Mouse (Mus musculus): ENCODE data around the gene Sync. TPM values are rescaled to one million over a fixed set of nuclear protein-coding genes. Genes with fewer than 3 reads are reported as not detected.

The Sync gene
- polyA plus RNA-seq, 1 experiment from 2014 or later: 1.4 TPM

GRCm38 (mm10) chr4:129292831-129293230 lies 5.4 kb downstream of the Sync start:
- ATAC-seq (ENCODE audit: low FRiP score): no peak
- Histone ChIP-seq H3K9ac (0 out of 2 replicates have a peak overlapping the region, but pooled peaks have one; percentile 19), H3K9me3 (no peaks in the 10 kb centered on the region), H3K4me2 (no peak overlapping the region), H3K36me3 (no peaks in the 10 kb centered on the region), H3K4me3 (no peak overlapping the region), H3K27ac (no peak overlapping the region), H3K27me3 (peaks cover 10% of the 10 kb centered on the region; the same call in 1 of the 2 replicates), H3K4me1 (replicated peaks) (peaks cover under 1% of the 10 kb centered on the region)
- 61% methylated on average over 7 of the region's 7 CpGs for WGBS

DNA sequence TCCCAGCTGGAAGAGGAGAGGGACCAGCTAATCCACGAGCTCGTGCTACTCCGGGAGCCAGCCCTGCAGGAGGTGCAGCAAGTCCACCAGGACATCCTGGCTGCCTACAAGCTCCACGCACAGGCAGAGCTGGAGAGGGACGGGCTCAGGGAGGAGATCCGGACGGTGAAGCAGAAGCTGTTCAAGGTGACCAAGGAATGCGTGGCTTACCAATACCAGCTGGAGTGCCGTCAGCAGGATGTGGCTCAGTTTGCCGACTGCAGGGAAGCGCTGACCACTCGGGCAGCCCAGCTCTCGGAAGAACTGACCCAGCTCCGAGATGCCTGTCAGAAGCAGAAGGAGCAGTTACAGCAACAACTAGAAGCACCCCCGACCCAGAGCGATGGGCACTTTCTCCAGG lies 6.3 kb downstream of the Sync start:
- 0 out of 2 replicates have a peak, but pooled peaks cover 6% of the 10 kb centered on the region for H3K27me3 ChIP-seq
- no peaks in the 10 kb centered on the region for H3K36me3 ChIP-seq
- 38% methylated on average over 16 of the region's 16 CpGs for WGBS
- no peak for ATAC-seq (ENCODE audit: low FRiP score)
- H3K9ac ChIP-seq: no peak overlapping the region
- no peak overlapping the region for H3K4me3 ChIP-seq
- H3K4me2 ChIP-seq: no peak overlapping the region
- no peak overlapping the region for H3K27ac ChIP-seq
- H3K4me1 ChIP-seq (replicated peaks): no peaks in the 10 kb centered on the region
- H3K9me3 ChIP-seq: no peaks in the 10 kb centered on the region

DNA sequence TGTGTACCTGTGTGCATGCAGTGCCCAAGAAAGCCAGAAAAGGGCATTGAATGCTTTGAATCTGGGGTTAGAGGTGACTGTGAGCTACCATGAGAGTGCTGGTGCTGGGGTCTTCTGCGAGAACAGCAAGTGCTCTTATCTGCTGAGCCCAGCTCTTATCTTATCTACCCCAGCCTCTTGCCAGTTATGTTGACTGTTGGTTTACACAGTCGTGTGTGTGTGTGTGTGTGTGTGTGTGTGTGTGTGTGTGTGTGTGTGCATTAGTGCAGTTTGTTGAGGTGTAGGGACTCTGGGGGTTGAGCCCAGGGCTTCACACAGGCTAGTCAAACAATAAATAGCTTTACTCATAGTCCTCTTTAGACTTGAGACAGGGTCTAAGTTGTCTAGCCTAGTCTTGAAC lies 7.8 kb downstream of the Sync start:
- H3K27me3 ChIP-seq: 0 out of 2 replicates have a peak, but pooled peaks cover 6% of the 10 kb centered on the region
- H3K9me3 ChIP-seq: no peaks in the 10 kb centered on the region
- H3K4me1 ChIP-seq (replicated peaks): no peaks in the 10 kb centered on the region
- H3K4me2 ChIP-seq: no peak overlapping the region
- H3K36me3 ChIP-seq: no peaks in the 10 kb centered on the region
- H3K27ac ChIP-seq: no peak overlapping the region
- ATAC-seq (ENCODE audit: low FRiP score): no peak
- WGBS: 78% methylated on average over 2 of the region's 2 CpGs
- H3K9ac ChIP-seq: no peak overlapping the region
- no peak overlapping the region for H3K4me3 ChIP-seq

- H3K4me2 ChIP-seq: no peak overlapping the region
- no peak for ATAC-seq (ENCODE audit: low FRiP score)
- H3K9me3 ChIP-seq: no peaks in the 10 kb centered on the region
- H3K27me3 ChIP-seq: 0 out of 2 replicates have a peak, but pooled peaks cover 6% of the 10 kb centered on the region
- 83% methylated on average over 7 of the region's 7 CpGs for WGBS
- no peaks in the 10 kb centered on the region for H3K4me1 ChIP-seq (replicated peaks)
- no peak overlapping the region for H3K9ac ChIP-seq
- H3K36me3 ChIP-seq: no peaks in the 10 kb centered on the region
- no peak overlapping the region for H3K4me3 ChIP-seq
- H3K27ac ChIP-seq: no peak overlapping the region
These were observed 8.6 kb downstream of the Sync start for GRCm38 (mm10) chr4:129296066-129296465.

DNA sequence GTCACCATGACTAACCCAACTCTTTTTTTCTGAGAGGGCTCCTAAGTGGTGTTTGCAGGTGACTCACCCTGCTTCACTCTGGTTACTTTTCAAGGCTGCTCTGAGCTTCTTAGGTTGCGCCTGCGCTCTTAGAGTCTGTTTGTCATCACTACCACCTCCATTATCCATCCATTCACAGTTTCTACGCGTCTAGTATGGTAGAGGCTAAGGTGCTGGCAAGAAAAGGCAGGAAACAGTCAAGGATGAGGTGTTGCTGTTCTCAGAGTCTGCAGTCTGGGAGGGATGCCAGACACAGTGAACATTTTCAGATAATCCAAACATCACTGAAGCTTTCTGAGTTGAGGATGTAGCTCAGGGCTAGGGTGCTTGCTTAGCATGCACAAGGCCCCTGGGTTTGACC lies 10.3 kb downstream of the Sync start:
- Histone ChIP-seq H3K27me3 (0 out of 2 replicates have a peak, but pooled peaks cover 6% of the 10 kb centered on the region), H3K4me3 (no peak overlapping the region), H3K27ac (no peak overlapping the region), H3K4me2 (no peak overlapping the region), H3K9ac (no peak overlapping the region), H3K36me3 (no peaks in the 10 kb centered on the region), H3K9me3 (no peaks in the 10 kb centered on the region), H3K4me1 (replicated peaks) (no peaks in the 10 kb centered on the region)
- 95% methylated on average over 4 of the region's 4 CpGs for WGBS
- ATAC-seq (ENCODE audit: low FRiP score): no peak

DNA sequence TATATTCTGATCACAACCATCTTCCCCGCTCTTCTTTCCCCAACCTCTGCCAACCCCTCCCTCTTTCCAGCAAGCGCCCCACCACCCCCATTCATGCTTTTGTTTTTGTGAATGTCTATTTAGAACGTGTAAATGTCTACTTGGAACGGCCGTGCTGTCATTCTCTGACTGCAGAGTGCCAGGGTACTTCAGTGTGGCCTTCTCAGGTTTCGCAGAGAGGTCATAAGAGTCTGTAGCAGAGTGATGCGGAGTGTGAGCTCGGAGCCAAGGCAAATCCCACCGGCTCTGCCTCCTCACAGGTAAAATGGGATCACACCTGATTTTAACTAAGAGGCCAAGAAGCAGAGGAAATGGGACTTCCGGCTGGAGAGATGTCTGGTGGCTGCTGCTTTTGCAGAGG lies 11.7 kb downstream of the Sync start:
- Histone ChIP-seq H3K4me2 (no peak overlapping the region), H3K9ac (no peak overlapping the region), H3K4me1 (replicated peaks) (no peaks in the 10 kb centered on the region), H3K9me3 (no peaks in the 10 kb centered on the region), H3K27me3 (0 out of 2 replicates have a peak, but pooled peaks cover 5% of the 10 kb centered on the region), H3K27ac (no peak overlapping the region), H3K4me3 (no peak overlapping the region), H3K36me3 (no peaks in the 10 kb centered on the region)
- WGBS: 58% methylated on average over 10 of the region's 10 CpGs
- ATAC-seq (ENCODE audit: low FRiP score): no peak

- H3K4me1 ChIP-seq (replicated peaks): no peaks in the 10 kb centered on the region
- no peaks in the 10 kb centered on the region for H3K9me3 ChIP-seq
- no peak overlapping the region for H3K27ac ChIP-seq
- H3K36me3 ChIP-seq: peaks cover 31% of the 10 kb centered on the region
- 67% methylated on average over 5 of the region's 5 CpGs for WGBS
- H3K4me3 ChIP-seq: no peak overlapping the region
- H3K4me2 ChIP-seq: no peak overlapping the region
- H3K9ac ChIP-seq: no peak overlapping the region
- H3K27me3 ChIP-seq: 0 out of 2 replicates have a peak, but pooled peaks cover 2% of the 10 kb centered on the region
- ATAC-seq (ENCODE audit: low FRiP score): no peak
These were observed 16.0 kb downstream of the Sync start for GRCm38 (mm10) chr4:129303401-129303800.

GRCm38 (mm10) chr4:129303816-129304215 lies 16.4 kb downstream of the Sync start:
- Histone ChIP-seq H3K9ac (no peak overlapping the region), H3K4me3 (no peak overlapping the region), H3K27me3 (no peaks in the 10 kb centered on the region), H3K36me3 (peaks cover 35% of the 10 kb centered on the region), H3K4me1 (replicated peaks) (no peaks in the 10 kb centered on the region), H3K4me2 (no peak overlapping the region), H3K27ac (no peak overlapping the region), H3K9me3 (no peaks in the 10 kb centered on the region)
- WGBS: 95% methylated on average over 9 of the region's 9 CpGs
- ATAC-seq (ENCODE audit: low FRiP score): no peak

DNA sequence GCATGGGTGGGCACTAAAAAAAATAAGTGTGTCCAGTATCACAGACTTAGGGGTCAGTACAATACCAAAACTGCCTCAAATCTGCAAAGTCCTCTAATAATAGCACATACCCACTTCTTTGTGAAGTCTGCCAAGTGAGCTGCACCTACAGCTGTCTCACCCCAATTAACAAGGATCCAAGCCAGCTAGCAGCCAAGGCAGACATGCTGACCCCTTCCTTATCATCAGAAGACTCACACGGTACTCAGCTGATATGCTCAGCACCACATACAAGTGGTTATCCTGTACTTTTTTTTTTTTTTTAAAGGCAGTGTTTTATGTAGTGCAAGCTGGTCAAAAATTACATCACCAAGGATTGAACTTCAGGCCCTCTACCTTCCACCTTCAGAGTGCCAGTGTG lies 16.9 kb downstream of the Sync start:
- H3K4me1 ChIP-seq (replicated peaks): no peaks in the 10 kb centered on the region
- H3K4me2 ChIP-seq: no peak overlapping the region

DNA sequence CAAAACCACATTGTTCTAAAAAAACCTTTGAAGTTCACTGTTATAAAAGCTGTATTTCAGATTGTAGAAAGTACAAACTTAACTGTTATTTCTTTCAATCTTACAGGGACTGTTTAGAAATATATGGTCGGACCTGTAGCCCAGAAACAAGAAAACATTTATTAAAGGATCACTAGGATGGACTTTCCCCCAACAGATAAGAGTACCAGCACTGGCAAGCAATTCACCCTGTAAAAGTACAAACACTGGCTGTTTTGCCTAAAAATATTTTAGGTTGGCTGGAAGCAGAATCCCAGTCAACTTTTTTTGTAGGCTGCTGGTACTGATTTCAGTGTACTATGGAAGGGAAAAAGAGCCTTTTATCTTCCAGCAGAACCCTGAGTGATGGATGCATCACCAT lies 20.5 kb downstream of the Sync start:
- peaks cover 68% of the 10 kb centered on the region for H3K36me3 ChIP-seq
- no peak overlapping the region for H3K4me3 ChIP-seq
- no peaks in the 10 kb centered on the region for H3K27me3 ChIP-seq
- no peaks in the 10 kb centered on the region for H3K4me1 ChIP-seq (replicated peaks)
- H3K27ac ChIP-seq: no peak overlapping the region
- H3K9me3 ChIP-seq: no peaks in the 10 kb centered on the region
- 100% methylated on average over 1 of the region's 1 CpGs for WGBS
- no peak overlapping the region for H3K9ac ChIP-seq
- no peak for ATAC-seq (ENCODE audit: low FRiP score)
- H3K4me2 ChIP-seq: no peak overlapping the region

More for the DNA sequence above, 16.9 kb downstream of the Sync start:
- Histone ChIP-seq H3K9me3 (no peaks in the 10 kb centered on the region), H3K4me3 (no peak overlapping the region), H3K27me3 (no peaks in the 10 kb centered on the region), H3K36me3 (peaks cover 40% of the 10 kb centered on the region), H3K9ac (no peak overlapping the region), H3K27ac (no peak overlapping the region)
- 83% methylated on average over 1 of the region's 1 CpGs for WGBS
- ATAC-seq (ENCODE audit: low FRiP score): no peak

DNA sequence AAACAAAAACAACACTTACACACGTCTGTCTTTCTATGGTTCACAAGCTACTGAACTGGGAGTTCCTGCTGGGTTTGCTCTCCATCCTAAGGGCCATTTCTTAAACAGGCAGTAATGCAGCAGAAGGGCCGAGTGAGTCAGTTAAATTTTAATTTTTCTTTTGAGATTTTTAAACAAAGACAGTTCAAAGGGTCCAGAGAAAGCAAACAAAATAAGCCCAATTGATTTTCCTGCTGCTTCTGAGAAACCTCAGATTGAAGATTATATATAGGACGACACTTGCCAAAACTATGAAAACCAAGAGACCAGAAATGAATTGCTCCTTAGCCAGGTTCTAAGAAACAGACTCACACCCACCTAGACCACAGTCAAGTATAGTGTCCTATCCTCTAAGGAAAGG lies 26.5 kb downstream of the Sync start:
- no peak overlapping the region for H3K4me2 ChIP-seq
- H3K36me3 ChIP-seq: peaks cover 86% of the 10 kb centered on the region
- no peaks in the 10 kb centered on the region for H3K27me3 ChIP-seq
- 81% methylated on average over 3 of the region's 3 CpGs for WGBS
- H3K27ac ChIP-seq: no peak overlapping the region
- H3K9me3 ChIP-seq: no peaks in the 10 kb centered on the region
- no peaks in the 10 kb centered on the region for H3K4me1 ChIP-seq (replicated peaks)
- H3K4me3 ChIP-seq: no peak overlapping the region
- H3K9ac ChIP-seq: no peak overlapping the region
- no peak for ATAC-seq (ENCODE audit: low FRiP score)

DNA sequence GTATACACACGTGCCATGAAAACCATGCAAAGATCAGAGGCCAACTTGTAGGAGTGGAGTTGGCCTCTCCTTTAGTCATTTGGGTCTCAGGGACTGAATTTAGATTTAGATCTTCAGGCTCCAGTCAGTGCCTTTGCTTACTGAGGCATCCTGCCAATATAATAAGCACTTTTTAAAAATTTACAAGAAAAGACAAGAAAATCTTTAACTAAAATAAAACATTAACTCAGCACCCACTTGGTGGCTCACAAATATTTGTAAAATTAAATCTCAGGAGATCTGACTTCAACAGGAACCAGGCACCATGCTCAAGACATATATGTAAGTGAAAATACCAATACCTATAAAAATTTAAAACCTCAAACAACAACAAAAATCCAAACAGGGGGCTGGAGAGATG lies 33.5 kb downstream of the Sync start:
- Histone ChIP-seq H3K9ac (no peak overlapping the region), H3K27me3 (no peaks in the 10 kb centered on the region), H3K9me3 (no peaks in the 10 kb centered on the region), H3K36me3 (peaks cover 70% of the 10 kb centered on the region), H3K4me3 (no peak overlapping the region), H3K27ac (no peak overlapping the region), H3K4me2 (no peak overlapping the region), H3K4me1 (replicated peaks) (no peaks in the 10 kb centered on the region)
- WGBS: 89% methylated on average over 1 of the region's 1 CpGs
- ATAC-seq (ENCODE audit: low FRiP score): no peak

DNA sequence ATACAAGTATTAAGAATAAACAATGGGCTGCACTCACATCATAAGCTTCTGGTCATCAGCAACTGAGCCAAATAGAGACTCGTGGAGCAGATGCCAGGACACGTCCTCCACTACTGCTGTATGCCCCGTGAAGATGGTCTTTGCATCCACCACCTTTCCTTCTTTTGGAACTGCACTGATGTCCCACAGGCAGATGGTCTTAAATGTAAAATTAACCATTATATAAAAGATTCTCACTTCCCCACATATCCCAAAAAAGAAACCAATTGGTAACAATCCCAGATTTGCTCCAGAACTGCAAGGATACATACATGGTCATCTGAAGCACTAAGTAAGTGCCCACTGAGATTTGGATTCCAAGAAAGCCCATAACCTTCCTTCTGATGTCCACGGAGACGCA lies 34.6 kb downstream of the Sync start:
- H3K4me3 ChIP-seq: no peak overlapping the region
- no peak overlapping the region for H3K4me2 ChIP-seq
- no peak overlapping the region for H3K9ac ChIP-seq
- H3K4me1 ChIP-seq (replicated peaks): peaks cover 4% of the 10 kb centered on the region
- H3K36me3 ChIP-seq: peaks cover 68% of the 10 kb centered on the region
- WGBS: 96% methylated on average over 5 of the region's 5 CpGs
- H3K27me3 ChIP-seq: no peaks in the 10 kb centered on the region
- no peaks in the 10 kb centered on the region for H3K9me3 ChIP-seq
- ATAC-seq (ENCODE audit: low FRiP score): no peak
- no peak overlapping the region for H3K27ac ChIP-seq
